Mouse (Mus musculus) limb, embryonic 14.5 days (tissue): ENCODE measurements at regions not wholly inside any gene's neighbourhood (a gene's known extent, or its start where the extent isn't known, plus 50 kb on each side); places are given as distances from the start of the nearest gene placed in this dataset.

Experiments used
- ATAC-seq: fragments of 200-750 bp; cut with Nextera tagmentation; 2 replicates; pipeline ENCODE4 v1.8.0; 2017; ENCODE audit warnings: low read depth, moderate number of reproducible peaks, moderate TSS enrichment; ENCODE audit not compliant: low FRiP score
- DNase-seq: peaks from one replicate; pipeline ENCODE4 v3.0.0-alpha.2; 2015; ENCODE audit warnings: low spot score
- H3K27ac ChIP-seq: fragments of 300-500 bp; sonication (generic); replicated peaks from 2 replicates; pipeline ENCODE4 v1.5.1; 2014; ENCODE audit warnings: low read depth, mild to moderate bottlenecking, low read length, moderate library complexity, mixed read lengths
- H3K27me3 ChIP-seq: fragments of 300-500 bp; sonication (generic); 2 replicates; pipeline ENCODE4 v1.6.1; 2014; ENCODE audit warnings: low read length, mixed read lengths; ENCODE audit not compliant: control insufficient read depth, insufficient read depth
- H3K36me3 ChIP-seq: fragments of 300-500 bp; sonication (generic); 2 replicates; pipeline ENCODE4 v1.6.1; 2014; ENCODE audit warnings: mild to moderate bottlenecking, low read length, moderate library complexity, mixed read lengths; ENCODE audit not compliant: control insufficient read depth, insufficient read depth
- H3K4me1 ChIP-seq: fragments of 300-500 bp; sonication (generic); 2 replicates; pipeline ENCODE4 v1.6.1; 2014; ENCODE audit warnings: antibody characterized with exemption, low read length, mixed read lengths; ENCODE audit not compliant: control insufficient read depth, insufficient read depth
- H3K4me2 ChIP-seq: fragments of 300-500 bp; sonication (generic); replicated peaks from 2 replicates; pipeline ENCODE4 v1.6.1; 2014; ENCODE audit warnings: low read depth, mild to moderate bottlenecking, low read length, moderate library complexity; ENCODE audit not compliant: severe bottlenecking
- H3K4me3 ChIP-seq: fragments of 300-500 bp; sonication (generic); replicated peaks from 2 replicates; pipeline ENCODE4 v1.5.1; 2014; ENCODE audit warnings: low read length
- H3K9ac ChIP-seq: fragments of 300-500 bp; sonication (generic); 2 replicates; pipeline ENCODE4 v1.6.1; 2014; ENCODE audit warnings: mild to moderate bottlenecking, low read depth, low read length, moderate library complexity; ENCODE audit not compliant: severe bottlenecking
- H3K9me3 ChIP-seq: fragments of 300-500 bp; sonication (generic); 2 replicates; pipeline ENCODE4 v1.6.1; 2016; ENCODE audit warnings: low read length; ENCODE audit not compliant: control insufficient read depth
- POLR2A ChIP-seq: fragments of 200-500 bp; IDR thresholded peaks from 2 replicates; pipeline ENCODE4 v1.8.0; 2012; ENCODE audit warnings: inconsistent platforms, mild to moderate bottlenecking, moderate library complexity, borderline replicate concordance; ENCODE audit not compliant: insufficient read depth, insufficient read length; ENCODE audit errors: extremely low read depth
- WGBS: fragments of 180-500 bp; shearing (Covaris S2); extraction: QIAGEN DNeasy Blood & Tissue Kit; methylation state at CpG from one replicate; pipeline ENCODE4 v1.1.7; 2014; 5-methylcytosine and 5-hydroxymethylcytosine counted together

DNA sequence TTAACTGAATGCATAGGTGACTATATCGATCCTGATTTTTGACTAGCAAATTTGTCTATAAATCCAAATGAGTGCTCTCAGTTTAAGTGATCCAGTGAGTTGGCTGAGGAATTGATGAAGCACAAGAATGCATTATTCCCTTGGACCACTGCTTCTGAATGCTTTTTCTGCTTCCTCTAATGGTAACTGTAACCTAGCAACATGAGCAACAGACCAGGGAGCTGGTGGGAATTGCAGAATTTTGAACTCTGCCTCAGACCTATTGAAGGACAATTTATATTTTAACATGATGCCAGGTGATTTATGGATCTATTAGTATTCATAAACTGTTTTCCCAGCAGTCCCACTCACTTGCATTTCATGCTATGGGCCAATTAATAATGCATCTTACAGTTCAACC lies 512.7 kb downstream of the Prdm13 start:
- WGBS: 81% methylated on average over 1 of the region's 1 CpGs
- H3K36me3 ChIP-seq: no peaks in the 10 kb centered on the region
- H3K4me2 ChIP-seq: no peak overlapping the region
- ATAC-seq (no peak), DNase-seq (no peak)
- no peak overlapping the region for H3K9ac ChIP-seq
- no peak overlapping the region for H3K27ac ChIP-seq
- no peaks in the 10 kb centered on the region for H3K27me3 ChIP-seq
- TF ChIP-seq POLR2A: no peak
- H3K4me3 ChIP-seq: no peak overlapping the region
- no peaks in the 10 kb centered on the region for H3K4me1 ChIP-seq
- no peaks in the 10 kb centered on the region for H3K9me3 ChIP-seq

DNA sequence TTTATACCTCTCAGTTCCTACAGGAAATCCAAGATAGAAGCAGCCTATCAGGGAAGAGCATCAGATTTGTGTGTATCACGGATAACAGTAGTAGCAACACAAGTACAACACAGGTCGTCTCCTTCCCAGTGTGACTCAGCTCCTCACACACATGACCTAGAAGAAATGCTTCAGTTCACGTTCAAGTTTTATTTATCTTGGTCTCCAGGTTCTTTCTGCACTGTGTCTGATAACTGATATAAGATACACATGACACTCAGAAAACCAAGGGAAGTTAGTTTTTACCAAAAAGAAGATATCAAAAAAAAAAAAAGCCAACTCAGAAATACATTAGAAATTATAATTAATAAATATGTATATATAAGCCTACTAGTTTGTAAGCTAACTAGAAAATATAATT lies 515.0 kb downstream of the Prdm13 start:
- ATAC-seq (no peak), DNase-seq (no peak)
- Histone ChIP-seq H3K9ac (no peak overlapping the region), H3K27ac (no peak overlapping the region), H3K27me3 (no peaks in the 10 kb centered on the region), H3K4me2 (no peak overlapping the region), H3K9me3 (no peaks in the 10 kb centered on the region), H3K4me1 (no peaks in the 10 kb centered on the region), H3K36me3 (no peaks in the 10 kb centered on the region), H3K4me3 (no peak overlapping the region)
- TF ChIP-seq POLR2A: no peak
- 85% methylated on average over 3 of the region's 3 CpGs for WGBS

DNA sequence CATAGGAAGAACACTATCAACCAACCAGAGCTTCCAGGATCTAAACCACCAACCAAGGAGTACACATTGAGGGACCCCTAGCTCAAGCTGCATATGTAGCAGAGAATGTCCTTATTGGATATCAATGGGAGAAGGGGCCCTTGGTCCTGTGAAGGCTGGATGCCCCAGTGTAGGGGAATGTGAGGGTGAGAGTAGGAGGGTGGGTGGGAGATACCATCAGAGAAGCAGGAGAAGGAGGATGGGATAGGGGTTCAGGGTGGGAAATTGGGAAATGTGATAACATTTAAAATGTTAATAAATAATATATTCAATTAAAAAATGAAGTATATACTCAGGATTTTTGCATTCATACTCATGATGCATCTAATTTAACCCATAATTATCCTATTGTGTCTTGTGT lies 523.6 kb downstream of the Prdm13 start:
- DNase-seq: no peak
- no peaks in the 10 kb centered on the region for H3K9me3 ChIP-seq

DNA sequence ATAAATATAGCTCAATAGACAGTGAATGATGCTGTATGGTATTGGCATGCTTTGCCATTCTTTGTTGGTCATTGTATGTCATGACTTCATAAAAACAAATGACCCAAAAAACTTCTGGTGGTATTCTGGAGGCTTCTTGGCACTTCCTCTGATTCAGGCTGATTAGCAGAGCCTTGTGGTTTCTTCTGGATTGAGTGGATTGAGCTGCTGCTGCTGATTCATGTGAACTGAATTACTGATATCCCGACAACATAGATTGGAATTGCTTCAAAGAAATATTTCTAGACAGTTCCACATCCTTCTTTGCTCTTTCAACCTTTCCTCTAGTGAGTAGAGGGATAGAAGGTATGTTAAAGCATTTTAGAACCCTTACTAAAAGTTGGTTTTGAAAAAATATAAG lies 559.9 kb downstream of the Prdm13 start:
- no peak overlapping the region for H3K9ac ChIP-seq
- no peak overlapping the region for H3K4me3 ChIP-seq
- no peaks in the 10 kb centered on the region; the same call in 1 of the 2 replicates for H3K9me3 ChIP-seq
- no peaks in the 10 kb centered on the region for H3K36me3 ChIP-seq
- ATAC-seq: no peak
- TF ChIP-seq POLR2A: no peak
- no peak overlapping the region for H3K4me2 ChIP-seq
- DNase-seq: no peak
- 81% methylated on average over 1 of the region's 1 CpGs for WGBS
- H3K27ac ChIP-seq: no peak overlapping the region
- H3K27me3 ChIP-seq: no peaks in the 10 kb centered on the region
- no peaks in the 10 kb centered on the region for H3K4me1 ChIP-seq

More for the DNA sequence above, 523.6 kb downstream of the Prdm13 start:
- no peak for TF ChIP-seq POLR2A
- H3K4me1 ChIP-seq: no peaks in the 10 kb centered on the region
- ATAC-seq: no peak
- no peak overlapping the region for H3K9ac ChIP-seq
- H3K4me2 ChIP-seq: no peak overlapping the region
- H3K4me3 ChIP-seq: no peak overlapping the region
- no peaks in the 10 kb centered on the region for H3K36me3 ChIP-seq
- H3K27ac ChIP-seq: no peak overlapping the region
- no peaks in the 10 kb centered on the region for H3K27me3 ChIP-seq

DNA sequence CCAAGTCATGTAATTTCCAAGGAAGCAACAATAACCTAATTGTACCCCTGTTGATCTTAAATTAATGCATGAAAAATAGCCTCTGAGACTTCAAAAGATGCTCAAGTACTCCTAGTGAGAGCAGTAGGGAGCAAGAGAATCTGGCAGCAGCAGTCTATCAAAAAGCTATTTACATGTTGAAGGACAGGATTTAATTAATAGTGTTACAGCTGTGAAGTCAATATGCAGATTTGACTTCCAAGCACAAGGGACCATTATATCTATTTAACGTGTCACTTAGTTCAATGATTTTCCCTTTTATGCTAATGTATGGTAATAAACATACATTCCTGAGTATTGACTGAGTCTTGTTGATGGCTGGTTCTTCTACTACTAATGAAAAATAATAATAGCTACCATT lies 590.0 kb downstream of the Prdm13 start:
- H3K4me2 ChIP-seq: no peak overlapping the region
- H3K27me3 ChIP-seq: no peaks in the 10 kb centered on the region
- no peak for DNase-seq
- no peak overlapping the region for H3K4me3 ChIP-seq
- H3K4me1 ChIP-seq: no peaks in the 10 kb centered on the region
- H3K9me3 ChIP-seq: no peaks in the 10 kb centered on the region
- H3K9ac ChIP-seq: no peak overlapping the region
- no peaks in the 10 kb centered on the region for H3K36me3 ChIP-seq
- 77% methylated on average over 1 of the region's 1 CpGs for WGBS
- no peak for TF ChIP-seq POLR2A
- no peak for ATAC-seq
- H3K27ac ChIP-seq: no peak overlapping the region

DNA sequence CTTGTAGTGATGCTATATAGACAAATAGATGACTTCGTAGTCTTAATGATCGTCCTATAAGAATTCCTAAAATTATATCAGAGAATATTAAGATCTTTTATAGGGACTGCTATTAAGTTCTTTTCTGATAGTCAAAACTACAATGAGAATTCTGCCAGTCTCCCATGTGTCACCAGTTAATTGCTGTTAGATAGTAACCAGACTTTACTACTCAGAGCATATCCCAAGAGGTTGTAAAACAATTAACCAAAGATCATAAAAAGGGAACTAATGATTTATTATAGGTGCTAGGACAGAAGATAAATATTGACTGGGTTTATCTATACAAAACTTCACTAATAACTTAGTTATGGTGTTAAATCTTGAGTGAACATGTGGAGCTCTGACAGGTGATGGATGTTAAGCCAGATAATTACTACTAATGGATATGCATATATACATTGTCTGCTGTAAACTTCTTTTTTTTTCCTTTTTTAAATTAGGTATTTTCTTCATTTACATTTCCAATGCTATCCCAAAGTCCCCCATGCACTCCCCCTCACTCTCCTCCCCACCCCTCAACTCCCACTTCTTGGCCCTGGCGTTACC lies 615.5 kb downstream of the Prdm13 start:
- TF ChIP-seq POLR2A: no peak
- ATAC-seq (no peak), DNase-seq (no peak)
- Histone ChIP-seq H3K4me3 (no peak overlapping the region), H3K27ac (no peak overlapping the region), H3K36me3 (no peaks in the 10 kb centered on the region), H3K9me3 (no peaks in the 10 kb centered on the region), H3K4me1 (no peaks in the 10 kb centered on the region), H3K27me3 (no peaks in the 10 kb centered on the region), H3K4me2 (no peak overlapping the region), H3K9ac (no peak overlapping the region)
- WGBS: 82% methylated on average over 3 of the region's 3 CpGs
